Mouse (Mus musculus) liver, postnatal 0 days (tissue): ENCODE results near the gene Taok3.

Source experiments
- CTCF ChIP-seq: sonication (generic); IDR thresholded peaks from 2 replicates; pipeline ENCODE4 v1.5.1; 2016; ENCODE audit warnings: antibody characterized with exemption, low read depth
- EP300 ChIP-seq: IDR thresholded peaks from 2 replicates; pipeline ENCODE4 v1.6.1; 2016; ENCODE audit warnings: antibody characterized with exemption, low read depth, mild to moderate bottlenecking

DNA sequence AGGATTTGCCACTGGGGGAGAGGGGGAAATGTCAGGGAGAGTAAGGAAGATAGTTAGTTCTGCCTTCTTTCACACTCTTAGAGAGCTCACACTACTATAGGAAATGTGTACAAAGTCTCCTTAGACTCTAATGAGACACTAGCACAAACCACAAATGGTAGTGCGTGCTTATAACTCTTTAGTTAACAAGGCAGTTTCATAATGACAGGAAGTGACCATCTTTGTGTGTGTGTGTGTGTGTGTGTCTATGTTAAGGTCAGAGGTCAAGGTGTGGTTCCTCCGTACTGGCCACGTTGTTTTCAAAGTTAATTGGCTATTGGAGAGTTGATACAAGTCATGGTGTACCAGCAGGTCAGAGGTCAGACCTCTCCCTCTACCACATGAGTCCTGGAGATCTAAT lies 30.8 kb upstream of the Taok3 start:
- TF ChIP-seq CTCF = no peak
- no peak for TF ChIP-seq EP300
